ENCODE assay signal across 10 mouse cellular contexts in genomic region chr4:151901422-151901821, GRCm38 (mm10). TPM values are rescaled to one million over a fixed set of nuclear protein-coding genes. Genes with fewer than 3 reads are reported as not detected.
A peak's percentile ranks its signal among the peaks of the same experiment; 100 is the strongest.
DNase-seq lines count a peak whose midpoint lies in the region; ATAC-seq and TF ChIP-seq lines count a peak whose summit lies in the region.
"Had no signal": no experiment of that assay in that cellular context is flagged by ENCODE, and none has a peak within 500 bp of the region (broad histone marks: within the 10 kb centered on the region; RNA-seq: fewer than 3 reads in every experiment).

No protein-coding gene starts in this region.

- H3K9ac ChIP-seq in lung, embryonic 14.5 days, result no peak overlapping the region
- no peak overlapping the region for H3K9ac ChIP-seq in forebrain, embryonic 14.5 days (ENCODE audit: low read length)
- H3K9ac ChIP-seq: hindbrain, embryonic 15.5 days; lung, embryonic 15.5 days had no signal

- H3K9me3 ChIP-seq in lung, embryonic 14.5 days (ENCODE audit: low read depth, low read length), result no peaks in the 10 kb centered on the region
- no peaks in the 10 kb centered on the region for H3K9me3 ChIP-seq in forebrain, embryonic 14.5 days (replicated peaks; ENCODE audit: control insufficient read depth, low read length)
- H3K9me3 ChIP-seq: hindbrain, embryonic 15.5 days; lung, embryonic 15.5 days had no signal

- peaks cover 16% of the 10 kb centered on the region for H3K4me1 ChIP-seq in cerebellum, adult 2 months (ENCODE audit: control insufficient read depth, insufficient read depth, low read length)
- peaks cover 6% of the 10 kb centered on the region; the same call in 1 of the 2 replicates for H3K4me1 ChIP-seq in lung, embryonic 14.5 days (ENCODE audit: insufficient read depth)
- peaks cover 24% of the 10 kb centered on the region for H3K4me1 ChIP-seq in testis, adult 2 months (ENCODE audit: control insufficient read depth, insufficient read depth, low read length)
- 0 out of 2 replicates have a peak, but pooled peaks cover 2% of the 10 kb centered on the region for H3K4me1 ChIP-seq in forebrain, embryonic 14.5 days (ENCODE audit: control insufficient read depth, insufficient read depth, low read length)

- no peak overlapping the region for H3K4me3 ChIP-seq in cerebellum, adult 2 months (replicated peaks; ENCODE audit: insufficient read depth, low read depth, low read length)
- no peak overlapping the region for H3K4me3 ChIP-seq in lung, embryonic 14.5 days (ENCODE audit: low read depth, low read length)
- no peak overlapping the region for H3K4me3 ChIP-seq in testis, adult 2 months (ENCODE audit: control insufficient read depth, low read depth, low read length)
- no peak overlapping the region for H3K4me3 ChIP-seq in forebrain, embryonic 14.5 days (ENCODE audit: low read depth, low read length)
- H3K4me3 ChIP-seq: hindbrain, embryonic 15.5 days; lung, embryonic 15.5 days had no signal

- no peak for TF ChIP-seq POLR2A in cerebellum, adult 2 months (IDR thresholded peaks at IDR 0.05; ENCODE audit: borderline replicate concordance, insufficient read depth, low read length)
- TF ChIP-seq POLR2A in testis, adult 2 months (IDR thresholded peaks at IDR 0.05; ENCODE audit: control insufficient read depth, low read depth, low read length), result no peak

- ATAC-seq in cerebellum, adult (ENCODE audit: insufficient number of reproducible peaks, low FRiP score, low TSS enrichment), result no peak
- no peak for ATAC-seq in lung, embryonic 14.5 days (ENCODE audit: insufficient read depth)
- ATAC-seq in forebrain, embryonic 14.5 days, result no peak

- no peak for DNase-seq in cerebellum, adult 2 months
- no peak for DNase-seq in lung, embryonic 14.5 days
- DNase-seq in lung, postnatal 4 days, result no peak
- DNase-seq in kidney, adult 9 months, result peak; percentile 52
- DNase-seq in left cerebral cortex, adult 18-20 months (ENCODE audit: low spot score in 2 of 2), result no peak
- DNase-seq in forebrain, embryonic 14.5 days (ENCODE audit: low spot score), result no peak

- 0 out of 2 replicates have a peak, but pooled peaks have one; percentile 18 for TF ChIP-seq CTCF in cerebellum, adult 2 months (IDR thresholded peaks at IDR 0.05; ENCODE audit: borderline replicate concordance, insufficient read depth, low read depth, low read length)
- peak; percentile 18 for TF ChIP-seq CTCF in lung, embryonic 14.5 days (IDR thresholded peaks at IDR 0.05; ENCODE audit: low read depth)
- peak; percentile 87; the same call in 1 of the 2 replicates for TF ChIP-seq CTCF in testis, adult 2 months (IDR thresholded peaks at IDR 0.05; ENCODE audit: control insufficient read depth, insufficient read depth, insufficient replicate concordance, low read depth, low read length)

- H3K27ac ChIP-seq in cerebellum, adult 2 months (ENCODE audit: insufficient read depth, low read length), result no peak overlapping the region
- H3K27ac ChIP-seq in lung, embryonic 14.5 days (ENCODE audit: low read depth), result no peak overlapping the region
- H3K27ac ChIP-seq in testis, adult 2 months (ENCODE audit: control insufficient read depth, insufficient read depth, low read depth, low read length), result peak overlapping the region; percentile 5; the same call in 1 of the 2 replicates
- no peak overlapping the region for H3K27ac ChIP-seq in forebrain, embryonic 14.5 days (ENCODE audit: low read depth, low read length)
- H3K27ac ChIP-seq: hindbrain, embryonic 15.5 days; lung, embryonic 15.5 days had no signal

- 75% methylated on average over 11 of the region's 11 CpGs for WGBS in cerebellum, adult 2 months
- 44% methylated on average over 11 of the region's 11 CpGs for WGBS in lung, embryonic 14.5 days
- 70% methylated on average over 11 of the region's 11 CpGs for WGBS in forebrain, embryonic 14.5 days

- no peak overlapping the region for H3K4me2 ChIP-seq in lung, embryonic 14.5 days
- no peak overlapping the region for H3K4me2 ChIP-seq in forebrain, embryonic 14.5 days (ENCODE audit: low read length)
- H3K4me2 ChIP-seq: hindbrain, embryonic 15.5 days; lung, embryonic 15.5 days had no signal

- no peaks in the 10 kb centered on the region for H3K27me3 ChIP-seq in cerebellum, adult 2 months (ENCODE audit: control insufficient read depth, insufficient read depth, low read length)
- H3K27me3 ChIP-seq in lung, embryonic 14.5 days (ENCODE audit: insufficient read depth, low read length), result no peaks in the 10 kb centered on the region
- no peaks in the 10 kb centered on the region for H3K27me3 ChIP-seq in testis, adult 2 months (ENCODE audit: control insufficient read depth, insufficient read depth, low read length)
- no peaks in the 10 kb centered on the region for H3K27me3 ChIP-seq in forebrain, embryonic 14.5 days (replicated peaks; ENCODE audit: control insufficient read depth, insufficient read depth, low read length)
- H3K27me3 ChIP-seq: hindbrain, embryonic 15.5 days; lung, embryonic 15.5 days had no signal

- H3K36me3 ChIP-seq in lung, embryonic 14.5 days (ENCODE audit: insufficient read depth), result no peaks in the 10 kb centered on the region
- no peaks in the 10 kb centered on the region for H3K36me3 ChIP-seq in testis, adult 2 months (ENCODE audit: control insufficient read depth, insufficient read depth, low read length)
- H3K36me3 ChIP-seq in forebrain, embryonic 14.5 days (ENCODE audit: control insufficient read depth, insufficient read depth, low read length), result no peaks in the 10 kb centered on the region
- H3K36me3 ChIP-seq: hindbrain, embryonic 15.5 days; lung, embryonic 15.5 days had no signal

RNA-seq across cellular contexts. Expression of gene Dnajc11, which starts 32.1 kb away (rescaled TPM):
- 73.2 and 77.0 TPM in 2 replicates for polyA plus RNA-seq in cerebellum, adult 2 months (2012; rRNA removed)
- 65.9 and 66.6 TPM in 2 replicates for polyA plus RNA-seq in lung, embryonic 14.5 days (2014; fragmentation: Nextera tagmentation; extraction: Ambion mirVana)
- polyA plus RNA-seq in testis, adult 2 months (2012; rRNA removed), result 28.6 and 31.2 TPM in 2 replicates
- 10 to 100 TPM; 58.6 to 61.5 TPM for total RNA-seq in left cerebral cortex, adult 18-20 months (2021)
- polyA plus RNA-seq in forebrain, embryonic 14.5 days (2014; fragmentation: Nextera tagmentation; extraction: Ambion mirVana), result 67.9 and 78.9 TPM in 2 replicates

RNA-seq across cellular contexts. Expression of gene Camta1, which starts 39.7 kb away (rescaled TPM):
- polyA plus RNA-seq in cerebellum, adult 2 months (2012; rRNA removed), result 155 and 168 TPM in 2 replicates
- 87.5 and 96.8 TPM in 2 replicates for polyA plus RNA-seq in lung, embryonic 14.5 days (2014; fragmentation: Nextera tagmentation; extraction: Ambion mirVana)
- 13.5 and 15.4 TPM in 2 replicates for polyA plus RNA-seq in testis, adult 2 months (2012; rRNA removed)
- total RNA-seq in left cerebral cortex, adult 18-20 months (2021), result 100 to 1,000 TPM; 247 to 265 TPM
- polyA plus RNA-seq in forebrain, embryonic 14.5 days (2014; fragmentation: Nextera tagmentation; extraction: Ambion mirVana), result 123 and 125 TPM in 2 replicates

Comparison
In these comparisons a context has a peak if more than half of its experiments do, and no peak if none do; other contexts are left out.
1. CTCF ChIP-seq: peak in every context shown above with its lines; median percentile 87 in testis, adult 2 months; 18 in cerebellum, adult 2 months; 18 in lung, embryonic 14.5 days.